Mouse (Mus musculus) T-helper 2 cell (primary cell): ENCODE results near the gene Car7.

ENCODE experiments used
- in situ Hi-C: fragments of 300-600 bp; cut with MboI, MseI; formaldehyde crosslinking; loops from one replicate; pipeline ENCODE4 v1.15.1; 2025; ENCODE audit warnings: high pct_unique_total_duplicates

Gene Car7

GRCm38 (mm10) chr8:104565457-104565798, 30.9 kb downstream of the Car7 start:
- in situ Hi-C loops, result loop anchor here (10.0 kb wide), 1 partner anchor 221 kb away; no protein-coding TSS in a partner anchor

GRCm38 (mm10) chr8:104569559-104569958, 35.1 kb downstream of the Car7 start:
- in situ Hi-C loops, result loop anchor here (10.0 kb wide), 1 partner anchor 225 kb away; no protein-coding TSS in a partner anchor

- in situ Hi-C loops, result no loop called here
These were observed 36.2 kb downstream of the Car7 start for GRCm38 (mm10) chr8:104570436-104571343.

DNA sequence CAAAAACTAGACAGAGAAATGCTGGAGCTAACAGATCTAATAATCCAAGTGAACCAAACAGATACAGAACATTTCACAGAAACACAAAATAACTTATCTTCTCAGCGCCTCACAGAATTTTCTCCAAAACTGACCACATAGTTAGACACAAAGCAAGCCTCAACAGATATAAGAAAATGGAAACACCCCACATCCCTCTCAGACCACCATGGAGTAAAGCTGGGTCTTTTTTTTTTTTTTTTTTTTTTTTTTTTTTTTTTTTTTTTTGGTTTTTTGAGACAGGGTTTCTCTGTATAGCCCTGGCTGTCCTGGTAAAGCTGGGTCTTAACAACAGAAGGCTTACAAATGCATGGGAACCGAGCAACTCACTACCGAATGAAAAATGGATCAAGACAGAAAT, 42.3 kb downstream of the Car7 start:
- in situ Hi-C loops, result loop anchor here (25.0 kb wide), 1 partner anchor 1235 kb away; no protein-coding TSS in a partner anchor

DNA sequence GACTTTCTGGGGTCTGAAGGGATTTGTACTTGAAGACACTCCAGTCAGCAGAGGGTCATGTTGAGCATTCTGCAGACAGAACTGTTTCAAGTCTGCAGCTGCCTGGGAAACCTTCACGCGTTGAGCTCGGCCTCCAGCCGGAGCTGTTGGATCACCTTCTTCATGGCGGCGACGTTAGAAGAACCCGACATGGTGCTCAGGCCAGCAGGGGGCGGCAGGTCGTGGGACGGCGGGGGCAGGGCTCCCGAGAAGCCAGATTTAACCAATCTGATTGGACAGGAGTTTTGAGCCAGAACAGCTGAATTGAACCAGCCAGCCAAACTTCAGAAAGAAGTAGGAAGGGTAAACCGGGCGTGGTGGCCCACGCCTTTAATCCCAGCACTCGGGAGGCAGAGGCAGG, 43.1 kb downstream of the Car7 start:
- in situ Hi-C loops, result loop anchor here (25.0 kb wide), 1 partner anchor 1235 kb away; no protein-coding TSS in a partner anchor

GRCm38 (mm10) chr8:104584522-104584921, 50.0 kb downstream of the Car7 start:
- in situ Hi-C loops, result loop anchor here (5.0 to 25.0 kb wide), 2 partner anchors 337 to 1228 kb away; partner anchors contain the start of gene Tk2

DNA sequence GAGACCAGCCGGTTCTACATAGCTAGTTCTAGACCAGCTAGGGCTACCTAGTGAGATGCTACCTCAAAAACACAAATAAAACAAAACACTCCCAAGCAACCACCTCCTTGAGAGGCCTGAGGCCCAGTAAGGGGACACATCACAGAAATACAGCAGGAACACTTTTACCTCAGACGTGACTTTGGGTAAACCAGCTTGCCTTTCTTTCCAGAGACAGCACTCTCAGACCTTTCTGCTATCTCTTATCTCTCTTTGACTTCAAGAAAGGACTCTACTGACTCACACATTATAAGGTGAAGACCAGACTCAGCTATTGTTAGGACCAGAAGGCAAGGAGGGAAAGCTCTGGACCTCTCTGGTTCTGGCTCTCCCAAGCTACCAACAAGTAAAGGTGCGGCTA, 55.8 kb downstream of the Car7 start:
- in situ Hi-C loops, result loop anchor here (25.0 kb wide), 1 partner anchor 1222 kb away; no protein-coding TSS in a partner anchor

- in situ Hi-C loops, result loop anchor here (25.0 kb wide), 1 partner anchor 1221 kb away; no protein-coding TSS in a partner anchor
These were observed 56.8 kb downstream of the Car7 start, which contains the start of gene Pdp2 for GRCm38 (mm10) chr8:104591133-104591834. Gene Pdp2 (plus strand): TSS chr8:104591451.

DNA sequence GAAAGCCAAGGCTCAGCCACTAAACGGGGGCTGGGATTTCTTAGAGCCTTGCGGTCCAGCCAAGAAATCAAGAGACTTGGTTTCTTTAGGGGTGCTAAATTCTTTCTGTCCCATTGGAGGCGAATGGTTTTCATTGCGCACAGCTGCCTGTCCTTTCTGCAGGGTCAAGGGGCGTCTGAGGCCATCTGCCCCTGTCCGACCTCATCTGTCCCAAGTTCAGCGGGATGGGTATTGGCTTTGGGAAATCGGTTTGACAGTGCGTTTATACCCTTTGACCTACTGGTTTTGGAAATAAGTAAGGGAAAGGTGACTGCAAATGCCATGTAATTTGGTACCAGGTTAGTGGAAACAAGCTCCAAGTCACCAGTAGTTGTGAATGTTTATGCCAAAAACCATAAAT, 57.4 kb downstream of the Car7 start:
- in situ Hi-C loops, result loop anchor here (25.0 kb wide), 1 partner anchor 1220 kb away; no protein-coding TSS in a partner anchor

DNA sequence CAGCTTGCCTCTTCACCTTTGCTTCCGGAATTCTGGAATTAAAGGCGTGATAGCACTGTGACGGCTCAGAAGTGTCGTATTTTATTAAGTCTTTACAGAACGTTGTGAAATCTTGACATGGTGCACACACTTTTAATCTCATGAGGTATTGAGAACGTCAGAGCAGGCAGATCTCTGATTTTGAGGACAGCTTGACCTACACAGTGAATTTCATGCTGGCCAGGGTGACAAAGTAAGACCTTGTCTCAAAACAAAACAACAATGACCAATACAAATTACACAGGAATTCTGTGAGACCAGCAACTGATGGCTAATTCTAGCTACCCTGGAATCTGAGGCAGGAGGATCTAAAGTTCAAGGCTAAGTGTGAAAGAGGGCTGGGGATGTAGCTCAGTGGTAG, 58.1 kb downstream of the Car7 start:
- in situ Hi-C loops, result loop anchor here (25.0 kb wide), 1 partner anchor 1220 kb away; no protein-coding TSS in a partner anchor

- in situ Hi-C loops, result loop anchor here (25.0 kb wide), 1 partner anchor 1219 kb away; no protein-coding TSS in a partner anchor
These were observed 59.2 kb downstream of the Car7 start for GRCm38 (mm10) chr8:104593536-104594325.

DNA sequence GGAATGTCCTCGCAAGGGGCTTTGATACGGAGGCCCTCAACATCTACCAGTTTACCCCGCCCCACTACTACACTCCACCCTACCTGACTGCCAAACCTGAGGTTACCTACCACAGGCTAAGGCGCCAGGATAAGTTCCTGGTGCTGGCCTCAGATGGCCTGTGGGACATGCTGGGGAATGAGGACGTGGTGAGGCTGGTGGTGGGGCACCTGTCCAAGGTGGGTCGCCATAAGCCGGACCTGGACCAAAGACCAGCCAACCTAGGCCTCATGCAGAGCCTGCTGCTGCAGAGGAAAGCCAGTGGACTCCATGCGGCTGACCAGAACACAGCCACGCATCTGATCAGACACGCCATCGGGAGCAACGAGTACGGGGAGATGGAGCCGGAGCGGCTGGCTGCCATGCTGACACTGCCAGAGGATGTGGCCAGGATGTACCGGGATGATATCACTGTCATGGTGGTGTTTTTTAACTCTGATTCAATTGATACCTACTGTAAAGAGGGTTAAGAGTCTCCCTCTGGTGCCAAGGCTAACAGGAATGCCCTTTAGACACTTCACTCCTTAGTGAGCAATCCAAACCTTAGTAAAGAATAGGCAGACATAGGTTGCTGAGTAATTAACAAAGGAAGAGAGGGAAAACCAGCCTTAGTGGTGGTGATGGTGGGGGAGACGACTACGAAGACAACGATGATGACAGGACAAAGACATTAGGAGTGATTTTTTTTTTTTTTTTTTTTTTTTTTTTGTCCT, 60.3 kb downstream of the Car7 start:
- in situ Hi-C loops, result loop anchor here (25.0 kb wide), 1 partner anchor 1218 kb away; no protein-coding TSS in a partner anchor

GRCm38 (mm10) chr8:104595773-104596536, 61.5 kb downstream of the Car7 start:
- in situ Hi-C loops, result loop anchor here (25.0 kb wide), 1 partner anchor 1216 kb away; no protein-coding TSS in a partner anchor

DNA sequence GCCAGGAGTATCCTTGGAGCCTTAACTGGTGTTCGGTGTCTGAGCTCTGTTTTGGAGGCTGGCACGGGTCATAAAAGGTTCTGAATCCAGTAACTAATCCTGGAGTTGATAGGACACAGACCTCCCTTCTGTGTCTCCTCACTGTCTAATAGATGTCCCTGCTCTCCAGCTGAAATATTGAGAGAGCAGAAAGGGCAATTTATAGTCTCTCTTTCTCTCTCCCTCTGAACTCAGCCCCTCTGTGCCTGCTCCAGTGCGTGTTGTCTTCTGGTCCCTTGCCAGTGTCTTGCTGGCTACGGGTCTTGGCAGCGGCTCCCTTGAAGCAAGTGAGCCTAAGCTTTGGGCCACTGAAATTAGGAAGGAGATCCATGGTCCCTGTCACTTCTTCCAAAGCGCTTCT, 63.2 kb downstream of the Car7 start:
- in situ Hi-C loops, result loop anchor here (25.0 kb wide), 1 partner anchor 1215 kb away; no protein-coding TSS in a partner anchor

- in situ Hi-C loops, result loop anchor here (25.0 kb wide), 1 partner anchor 1214 kb away; no protein-coding TSS in a partner anchor
These were observed 64.0 kb downstream of the Car7 start for GRCm38 (mm10) chr8:104598496-104598895.
